Mouse (Mus musculus) stomach, postnatal 0 days (tissue): ENCODE data around the gene Ofd1.

ENCODE experiments used
- CTCF ChIP-seq: IDR thresholded peaks from 2 replicates; pipeline ENCODE4 v1.5.1; 2016; ENCODE audit warnings: antibody characterized with exemption, low read depth, mild to moderate bottlenecking, moderate library complexity
- EP300 ChIP-seq: optimal IDR thresholded peaks from 2 replicates; pipeline ENCODE3; 2016; ENCODE audit warnings: antibody characterized with exemption

DNA sequence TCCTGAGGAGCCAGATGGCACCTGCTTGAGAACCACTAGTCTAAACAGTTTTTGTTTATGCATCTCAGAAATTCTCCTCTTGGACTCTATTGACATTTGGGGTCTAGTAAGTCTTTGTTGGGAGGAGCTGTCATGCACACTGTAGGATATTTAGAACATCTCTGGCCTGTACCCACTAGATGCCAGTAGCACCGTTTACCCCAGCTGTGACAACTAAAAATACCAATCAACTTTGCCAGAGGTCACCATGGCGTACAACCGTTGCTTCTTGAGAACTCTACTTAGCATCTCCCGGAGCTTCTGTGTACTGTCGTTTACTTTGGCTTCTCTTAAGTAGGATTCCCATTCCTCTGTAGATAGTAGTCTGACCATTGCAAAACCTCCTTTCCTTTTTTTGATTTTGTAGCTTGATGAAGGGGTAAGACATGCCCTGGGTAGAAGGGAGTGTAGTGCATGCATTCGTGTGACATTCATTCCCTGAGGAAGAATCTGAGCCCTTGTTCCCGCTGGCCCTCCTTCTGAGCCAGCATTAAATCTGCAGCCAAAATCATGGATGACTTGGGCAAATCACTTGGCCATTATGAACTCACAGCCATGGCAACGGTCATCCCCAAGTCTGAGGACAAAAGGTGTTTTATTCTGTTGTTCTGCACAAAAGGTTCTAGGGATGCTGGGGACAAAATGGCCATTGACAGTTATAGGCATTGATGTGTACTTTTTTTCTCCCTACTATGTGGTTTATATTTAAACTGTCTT lies 74.9 kb downstream of the Ofd1 start:
- TF ChIP-seq CTCF, result no peak
- TF ChIP-seq EP300, result no peak
